Mouse (Mus musculus) small intestine, adult 2 months (tissue): ENCODE measurements at regions not wholly inside any gene's neighbourhood (a gene's known extent, or its start where the extent isn't known, plus 50 kb on each side); places are given as distances from the start of the nearest gene placed in this dataset.

Experiments
- H3K27ac ChIP-seq: fragments of 200-500 bp; 2 replicates; pipeline ENCODE4 v1.5.1; 2012; ENCODE audit warnings: low read depth, low read length, control low read depth, inconsistent platforms; ENCODE audit not compliant: insufficient read depth
- H3K27me3 ChIP-seq: fragments of 200-500 bp; 2 replicates; pipeline ENCODE4 v1.6.1; 2012; ENCODE audit warnings: mild to moderate bottlenecking, moderate library complexity, low read length, inconsistent platforms; ENCODE audit not compliant: control insufficient read depth, insufficient read depth
- H3K36me3 ChIP-seq: fragments of 200-500 bp; 2 replicates; pipeline ENCODE4 v1.6.1; 2012; ENCODE audit warnings: mild to moderate bottlenecking, low read length, control low read depth, inconsistent platforms; ENCODE audit not compliant: control insufficient read depth, insufficient read depth
- H3K4me1 ChIP-seq: fragments of 200-500 bp; 2 replicates; pipeline ENCODE4 v1.6.1; 2012; ENCODE audit warnings: low read length, inconsistent platforms, mixed read lengths; ENCODE audit not compliant: control insufficient read depth, insufficient read depth, insufficient read length
- H3K4me3 ChIP-seq: fragments of 200-500 bp; 2 replicates; pipeline ENCODE4 v1.5.1; 2012; ENCODE audit warnings: low read depth, mild to moderate bottlenecking, control low read depth, inconsistent platforms, low read length, moderate library complexity
- CTCF ChIP-seq: fragments of 200-500 bp; IDR thresholded peaks from 2 replicates; pipeline ENCODE4 v1.5.1; 2012; ENCODE audit warnings: low read depth, mild to moderate bottlenecking, control low read depth, inconsistent platforms, low read length, moderate library complexity, mixed read lengths; ENCODE audit not compliant: insufficient replicate concordance, insufficient read length; ENCODE audit errors: extremely low read depth
- POLR2A ChIP-seq: fragments of 200-500 bp; IDR thresholded peaks from 2 replicates; pipeline ENCODE4 v1.6.1; 2012; ENCODE audit warnings: low read depth, mild to moderate bottlenecking, control low read depth, inconsistent platforms, low read length, moderate library complexity
- WGBS: fragments of 180-500 bp; shearing (Covaris S2); methylation state at CpG from one replicate; pipeline ENCODE4 v1.1.7; 2018; 5-methylcytosine and 5-hydroxymethylcytosine counted together

DNA sequence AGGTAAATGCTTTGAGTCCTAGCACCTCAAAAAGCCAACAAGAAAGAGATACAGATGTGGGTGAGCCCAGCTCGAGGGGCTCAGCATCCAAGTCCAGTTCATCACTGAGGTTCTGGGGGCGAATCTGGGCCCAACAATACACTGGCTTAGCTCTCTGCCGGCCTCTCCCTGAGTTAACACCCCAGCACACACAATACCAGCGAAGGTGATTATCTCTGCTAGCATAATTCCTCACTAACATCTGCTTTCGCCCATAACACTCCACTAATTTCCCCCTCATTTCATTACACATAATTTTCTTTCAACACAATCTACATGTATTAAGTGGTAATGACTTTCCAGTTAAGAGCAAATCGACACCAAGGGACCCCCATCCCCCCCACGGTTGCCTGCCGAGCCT, 383.9 kb upstream of the 3110018I06Rik start:
- TF ChIP-seq POLR2A (no peak), CTCF (no peak)
- WGBS: 36% methylated on average over 8 of the region's 8 CpGs
- Histone ChIP-seq H3K36me3 (no peaks in the 10 kb centered on the region), H3K27ac (no peak overlapping the region), H3K4me3 (no peak overlapping the region), H3K4me1 (no peaks in the 10 kb centered on the region), H3K27me3 (no peaks in the 10 kb centered on the region)

DNA sequence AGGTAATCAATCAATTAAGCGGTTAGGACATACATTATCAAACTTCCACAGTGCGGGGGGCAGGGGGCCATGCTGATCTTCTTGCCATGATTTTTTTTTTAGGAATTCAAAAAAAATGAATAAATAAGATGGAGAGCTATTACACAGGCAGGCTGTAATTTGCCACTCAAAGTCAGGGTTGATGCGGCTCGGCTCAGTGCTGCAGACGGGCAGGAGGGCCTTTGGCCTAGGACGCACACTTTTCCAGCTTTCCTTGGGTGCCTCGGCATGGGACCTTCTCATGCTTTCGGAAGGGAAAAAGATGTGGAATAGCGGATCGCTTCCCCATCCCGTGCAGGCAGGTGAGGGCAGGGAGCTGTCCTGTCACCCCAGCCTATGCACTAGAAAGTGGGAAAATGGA, 383.4 kb upstream of the 3110018I06Rik start:
- Histone ChIP-seq H3K27me3 (no peaks in the 10 kb centered on the region), H3K4me1 (no peaks in the 10 kb centered on the region), H3K4me3 (no peak overlapping the region), H3K27ac (no peak overlapping the region), H3K36me3 (no peaks in the 10 kb centered on the region)
- WGBS: 67% methylated on average over 11 of the region's 11 CpGs
- TF ChIP-seq POLR2A (no peak), CTCF (no peak)

DNA sequence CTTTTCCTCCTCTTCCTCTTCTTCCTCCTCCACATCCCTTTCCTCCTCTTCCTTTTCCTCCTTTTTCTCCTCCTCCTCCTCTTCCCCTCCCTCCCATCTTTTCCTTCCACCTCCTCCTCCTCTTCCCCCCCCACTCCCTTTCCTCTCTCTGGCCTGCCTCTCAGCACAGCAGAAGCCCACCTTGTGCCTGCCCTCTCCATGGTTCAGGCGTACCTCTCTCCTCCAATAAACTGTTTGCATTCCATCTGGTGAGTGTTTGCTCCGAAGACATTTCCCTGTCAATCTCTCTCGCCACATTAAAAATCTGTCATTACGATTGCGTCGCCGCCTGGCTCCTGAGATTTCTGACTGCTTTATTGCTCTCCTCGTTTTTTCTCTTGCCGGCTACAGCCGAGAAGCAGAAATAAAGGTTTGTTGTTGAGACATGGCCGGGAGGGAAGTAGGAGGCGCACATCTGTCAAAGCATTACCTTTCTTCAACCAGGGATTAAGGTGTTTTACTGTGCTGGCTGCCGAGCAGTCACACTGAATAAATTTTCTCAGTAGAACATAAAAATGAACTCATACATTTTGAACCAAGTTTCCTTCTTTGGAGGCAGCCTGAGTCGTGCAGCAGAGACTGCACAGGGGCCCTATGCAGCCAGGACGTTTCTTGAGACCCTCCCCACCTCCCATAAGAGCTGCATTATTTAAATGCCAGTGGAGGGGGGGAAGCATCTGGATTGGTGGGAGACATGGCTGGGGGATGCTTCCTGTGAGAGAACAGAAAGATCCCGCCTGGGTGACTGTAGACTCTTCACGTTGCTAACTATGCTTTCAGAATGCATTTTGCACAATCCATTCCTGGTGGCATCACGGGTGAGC, 376.3 kb upstream of the 3110018I06Rik start:
- H3K4me3 ChIP-seq: no peak overlapping the region
- H3K27me3 ChIP-seq: no peaks in the 10 kb centered on the region
- no peak overlapping the region for H3K27ac ChIP-seq
- H3K4me1 ChIP-seq: no peaks in the 10 kb centered on the region
- H3K36me3 ChIP-seq: no peaks in the 10 kb centered on the region
- WGBS: 24% methylated on average over 18 of the region's 18 CpGs
- TF ChIP-seq POLR2A (no peak), CTCF (no peak)

GRCm38 (mm10) chr12:107118364-107118763, 370.1 kb upstream of the 3110018I06Rik start:
- 59% methylated on average over 3 of the region's 3 CpGs for WGBS
- no peaks in the 10 kb centered on the region for H3K27me3 ChIP-seq
- H3K4me1 ChIP-seq: no peaks in the 10 kb centered on the region
- no peaks in the 10 kb centered on the region for H3K36me3 ChIP-seq
- H3K27ac ChIP-seq: no peak overlapping the region
- no peak overlapping the region for H3K4me3 ChIP-seq
- TF ChIP-seq CTCF (no peak), POLR2A (no peak)

GRCm38 (mm10) chr12:107119076-107119475, 369.4 kb upstream of the 3110018I06Rik start:
- 53% methylated on average over 10 of the region's 10 CpGs for WGBS
- Histone ChIP-seq H3K4me1 (no peaks in the 10 kb centered on the region), H3K27ac (no peak overlapping the region), H3K36me3 (no peaks in the 10 kb centered on the region), H3K27me3 (no peaks in the 10 kb centered on the region), H3K4me3 (no peak overlapping the region)
- TF ChIP-seq CTCF (no peak), POLR2A (no peak)

DNA sequence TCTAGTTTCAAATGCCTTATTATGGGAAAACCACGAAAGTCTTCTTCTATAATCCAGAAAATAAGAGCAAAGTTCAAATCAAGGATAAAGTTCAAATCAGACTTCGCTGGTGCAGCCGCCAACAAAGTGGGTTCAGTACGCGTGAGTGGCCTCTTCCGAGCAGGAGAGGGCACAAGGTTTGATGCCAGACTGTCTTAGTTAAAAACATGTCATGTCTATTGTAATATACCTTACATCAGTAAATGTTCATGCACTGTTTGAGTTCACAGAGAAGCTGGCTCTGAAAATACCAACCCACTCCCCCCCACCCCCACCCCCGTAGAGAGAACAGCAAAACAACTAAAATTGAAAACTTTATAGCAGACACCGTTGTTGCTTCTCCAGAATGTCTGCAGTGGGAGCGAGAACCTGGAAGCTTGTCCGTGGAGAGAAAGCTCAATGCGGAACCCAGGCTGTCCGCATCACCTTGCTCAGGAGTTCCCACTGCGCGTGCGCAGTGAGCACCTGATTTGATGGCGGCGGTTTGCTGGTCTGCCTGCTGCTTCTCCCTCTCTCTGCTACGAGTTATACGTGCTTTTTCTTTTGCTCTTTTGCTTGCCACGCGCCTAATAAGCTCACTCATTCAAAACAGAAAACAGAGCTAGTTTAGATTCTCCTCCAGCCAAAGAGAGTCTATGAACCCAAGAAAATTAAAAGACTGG, 367.8 kb upstream of the 3110018I06Rik start:
- Histone ChIP-seq H3K4me3 (no peak overlapping the region), H3K36me3 (no peaks in the 10 kb centered on the region), H3K27me3 (no peaks in the 10 kb centered on the region), H3K27ac (no peak overlapping the region), H3K4me1 (no peaks in the 10 kb centered on the region)
- 82% methylated on average over 21 of the region's 21 CpGs for WGBS
- TF ChIP-seq POLR2A (no peak), CTCF (no peak)

GRCm38 (mm10) chr12:107121990-107122389, 366.4 kb upstream of the 3110018I06Rik start:
- no peak for TF ChIP-seq CTCF
- no peak for TF ChIP-seq POLR2A
- Histone ChIP-seq H3K27ac (no peak overlapping the region), H3K4me1 (no peaks in the 10 kb centered on the region), H3K4me3 (no peak overlapping the region), H3K36me3 (no peaks in the 10 kb centered on the region), H3K27me3 (no peaks in the 10 kb centered on the region)
- WGBS: 60% methylated on average over 4 of the region's 4 CpGs
